Mouse (Mus musculus) activated CD4-positive, CD25-positive, alpha-beta regulatory T cell, adult 4 months (primary cell): ENCODE results near the gene Slc17a7. TPM values are rescaled to one million over a fixed set of nuclear protein-coding genes. Genes with fewer than 3 reads are reported as not detected.
"Not testable (repeated sequence)": the region's sequence is repeated elsewhere in the genome, so short reads cannot be mapped to it uniquely, and the experiment has no call there.

Experiments used
- ATAC-seq: one replicate; pipeline ENCODE4 v1.8.0; 2017
- polyA plus RNA-seq, 2 experiments: library from polyadenylated mRNA; unstranded; fragments of 100-300 nt; shearing (Covaris generic); gene quantifications; one replicate each; pipeline ENCODE4 v1.2.1; 2017

Gene Slc17a7
- polyA plus RNA-seq, 2 experiments from 2014 or later: not detected

DNA sequence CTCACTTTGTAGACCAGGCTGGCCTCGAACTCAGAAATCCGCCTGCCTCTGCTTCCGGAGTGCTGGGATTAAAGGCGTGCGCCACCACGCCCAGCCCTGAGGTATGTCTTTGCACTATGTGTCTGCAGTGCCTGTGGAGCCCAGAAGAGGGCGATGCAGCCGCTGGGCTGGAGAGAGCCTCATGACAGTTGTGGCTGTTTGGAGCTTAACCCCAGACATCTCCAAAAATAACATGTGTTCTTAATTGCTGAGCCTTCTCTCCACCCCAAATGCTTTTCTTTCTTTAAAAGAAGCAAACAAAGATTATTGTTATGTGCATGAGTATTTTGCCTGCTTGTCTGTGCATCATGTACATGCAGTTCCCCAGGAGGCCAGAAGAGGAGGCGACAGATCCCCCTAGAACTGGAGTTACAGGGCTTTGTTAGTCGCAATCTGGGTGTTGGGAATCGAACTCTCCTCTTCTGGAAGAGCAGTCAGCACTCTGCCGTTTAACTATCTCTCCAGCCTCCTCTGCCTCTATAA lies 8.7 kb upstream of the Slc17a7 start:
- ATAC-seq: no peak

DNA sequence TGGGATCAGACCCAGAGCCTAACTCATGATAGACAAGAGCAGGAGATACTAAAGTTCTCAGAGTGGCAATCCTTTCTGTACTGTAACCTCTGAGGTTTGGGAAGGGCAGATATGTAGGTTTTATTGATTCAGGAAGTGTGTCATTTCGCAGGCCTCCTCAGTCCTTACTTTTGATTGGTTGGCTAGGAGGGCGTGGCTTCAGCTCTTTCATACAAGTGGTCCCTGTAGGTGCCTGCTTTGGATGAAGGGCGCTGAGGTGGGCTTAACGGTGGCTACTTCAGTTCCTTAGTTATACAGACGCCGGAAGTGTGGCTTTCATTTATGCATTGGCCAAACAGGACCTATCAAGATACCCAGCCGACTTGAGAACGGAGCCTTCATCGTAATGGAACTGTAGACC lies 8.2 kb upstream of the Slc17a7 start:
- no peak for ATAC-seq

DNA sequence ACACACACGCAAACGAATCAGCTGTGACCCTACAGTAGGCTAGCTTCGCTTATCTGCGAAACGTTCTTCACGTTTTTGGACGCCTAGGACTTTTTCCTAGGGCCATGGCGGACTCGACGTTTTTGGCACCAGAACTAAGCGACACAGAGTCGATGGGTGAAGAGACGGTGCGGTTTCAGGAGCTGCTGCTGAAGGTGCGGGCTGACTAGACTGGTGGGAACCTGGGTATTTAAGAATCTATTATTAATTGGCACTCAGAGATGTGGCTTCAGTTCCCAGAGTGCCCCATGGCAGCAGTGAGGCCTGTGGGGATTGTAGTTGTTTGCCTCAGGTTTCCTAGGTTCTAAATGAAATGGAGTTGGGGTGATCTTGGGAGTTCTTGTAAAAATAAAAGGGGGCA lies 7.5 kb upstream of the Slc17a7 start:
- ATAC-seq: no peak

DNA sequence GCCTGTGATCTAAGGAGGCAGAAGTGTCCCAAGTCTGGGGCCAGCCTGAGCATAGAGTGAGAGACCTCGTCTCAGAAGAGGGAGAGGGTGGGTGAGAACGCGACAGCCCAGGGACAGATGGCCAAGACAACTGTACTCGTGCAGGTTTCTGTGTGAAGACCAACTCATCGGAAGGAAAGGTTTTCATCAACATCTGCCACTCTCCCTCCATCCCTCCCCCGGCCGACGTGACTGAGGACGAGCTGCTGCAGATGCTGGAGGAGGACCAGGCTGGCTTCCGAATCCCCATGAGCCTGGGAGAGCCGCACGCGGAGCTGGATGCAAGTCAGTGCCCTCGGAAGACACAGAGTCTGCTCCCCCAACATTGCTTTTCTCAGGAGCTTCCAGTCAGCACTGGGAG lies 6.3 kb upstream of the Slc17a7 start:
- ATAC-seq: no peak

DNA sequence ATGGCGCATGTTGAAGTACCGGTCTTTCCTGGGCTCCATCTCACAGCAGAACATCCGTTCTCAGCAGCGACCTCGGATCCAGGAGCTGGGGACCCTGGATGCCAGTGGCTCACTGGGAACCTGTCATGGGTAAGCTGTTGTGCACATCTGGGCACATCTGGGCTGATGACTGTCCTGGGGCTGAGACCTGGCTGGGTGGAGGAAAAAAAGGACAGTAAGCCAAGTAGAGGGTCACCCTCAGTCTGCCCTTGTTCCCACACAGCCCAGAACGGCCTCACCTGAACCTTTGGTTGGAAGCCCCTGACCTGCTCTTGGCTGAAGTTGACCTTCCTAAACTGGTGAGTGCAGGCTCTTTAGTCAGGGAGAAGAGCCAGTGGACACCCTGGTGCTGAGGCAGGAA lies 4.8 kb upstream of the Slc17a7 start:
- no peak for ATAC-seq

DNA sequence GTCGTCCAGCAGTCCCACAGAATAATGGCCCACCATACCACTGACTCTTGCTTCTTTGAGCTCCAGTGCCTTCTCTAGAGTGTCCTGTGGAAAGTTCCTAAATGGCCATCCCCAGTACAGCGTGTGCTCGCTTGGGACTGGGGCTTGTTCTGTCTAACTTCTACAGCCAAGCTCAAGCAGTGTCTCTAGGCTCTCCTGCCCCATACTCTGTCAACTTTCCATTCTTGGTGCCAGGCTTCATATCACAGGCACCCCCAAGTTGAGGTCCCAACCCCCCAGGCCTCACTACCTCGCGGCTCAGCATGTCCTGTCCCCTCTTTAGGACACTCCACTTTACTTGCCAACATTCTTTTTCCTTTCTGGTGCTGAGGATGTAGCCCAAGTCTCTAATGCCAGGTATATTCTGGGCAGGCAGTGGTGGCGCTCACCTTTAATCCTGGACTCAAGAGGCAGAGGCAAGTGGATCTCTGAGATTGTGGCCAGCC lies 3.4 kb upstream of the Slc17a7 start:
- ATAC-seq: no peak

DNA sequence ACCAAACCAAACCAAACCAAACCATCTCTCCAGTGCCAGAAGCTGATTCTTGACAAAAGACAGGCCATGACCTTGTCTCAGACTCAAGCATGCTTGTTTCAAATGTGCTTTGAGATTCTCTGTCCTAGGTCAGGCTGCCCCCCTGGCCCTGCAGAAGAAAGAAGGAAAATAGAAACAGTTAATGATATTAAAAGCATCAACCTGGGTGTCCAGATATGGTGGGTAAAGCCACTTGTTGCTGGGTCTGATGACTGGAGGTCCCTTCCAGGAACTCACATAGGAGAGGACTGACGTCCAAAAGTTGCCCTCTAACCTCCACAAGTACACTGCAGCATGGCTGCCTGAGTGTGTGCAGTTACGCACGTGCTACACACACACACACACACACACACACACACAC lies 2.9 kb upstream of the Slc17a7 start:
- no peak for ATAC-seq

DNA sequence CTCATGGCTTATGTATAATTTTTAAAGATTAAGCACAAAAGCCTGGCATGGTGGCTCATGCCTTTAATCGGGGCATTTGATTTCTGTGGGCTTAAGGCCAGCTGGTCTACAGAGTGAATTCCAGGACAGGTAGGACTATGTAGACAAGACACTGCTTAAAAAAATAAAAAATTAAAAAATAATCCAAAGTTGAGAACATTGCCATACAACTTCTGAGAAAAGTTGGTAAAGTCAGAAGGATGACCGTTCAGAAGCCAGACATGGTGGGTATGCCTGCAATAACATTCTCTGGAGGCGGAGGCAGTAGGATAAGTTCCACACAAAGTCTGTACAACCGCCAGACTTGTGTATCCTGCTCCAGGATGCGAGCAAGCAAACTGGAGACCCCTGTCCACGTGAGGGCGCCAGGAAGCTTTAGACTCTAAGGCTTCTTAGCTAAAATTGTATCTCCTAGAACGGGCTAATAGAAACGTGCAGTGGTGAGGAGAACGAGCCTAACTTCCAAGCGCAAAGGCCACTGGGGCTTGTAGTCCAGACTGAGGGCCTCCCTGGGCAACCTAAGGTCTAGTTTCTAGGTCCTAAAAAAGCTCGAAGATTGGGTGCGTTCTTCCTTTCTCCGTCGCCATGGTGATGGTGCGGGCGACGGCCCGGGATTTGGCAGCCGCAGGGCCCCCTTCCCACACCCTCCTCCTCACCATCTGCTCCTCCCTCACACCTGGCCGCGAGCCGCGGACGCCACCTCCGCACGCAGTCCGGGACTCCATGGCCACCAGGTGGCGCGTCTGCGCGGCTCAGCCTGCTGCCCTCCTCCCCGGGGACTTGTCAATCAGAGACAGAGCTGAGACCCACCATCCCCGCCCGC lies 1.9 kb upstream of the Slc17a7 start:
- ATAC-seq: peak; percentile 90

DNA sequence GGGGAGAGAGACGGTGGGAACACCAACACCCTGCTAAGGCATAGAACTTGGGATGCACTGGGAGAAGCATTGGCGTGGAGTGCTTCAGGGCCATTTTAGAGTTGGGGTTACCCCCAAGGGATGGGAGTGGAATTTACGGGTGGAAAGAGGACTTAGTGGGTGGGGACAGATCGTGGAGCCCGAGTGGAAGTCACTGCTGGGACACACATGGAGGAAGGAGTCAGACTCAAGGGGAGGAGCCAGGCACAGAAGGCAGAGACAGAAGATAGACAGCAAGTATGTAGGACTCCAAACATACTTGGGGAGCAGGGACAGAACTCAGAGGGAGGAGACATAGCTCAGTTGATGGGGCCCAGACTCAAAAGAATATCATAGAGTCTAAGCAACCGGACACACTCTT lies 1.2 kb upstream of the Slc17a7 start:
- no peak for ATAC-seq

DNA sequence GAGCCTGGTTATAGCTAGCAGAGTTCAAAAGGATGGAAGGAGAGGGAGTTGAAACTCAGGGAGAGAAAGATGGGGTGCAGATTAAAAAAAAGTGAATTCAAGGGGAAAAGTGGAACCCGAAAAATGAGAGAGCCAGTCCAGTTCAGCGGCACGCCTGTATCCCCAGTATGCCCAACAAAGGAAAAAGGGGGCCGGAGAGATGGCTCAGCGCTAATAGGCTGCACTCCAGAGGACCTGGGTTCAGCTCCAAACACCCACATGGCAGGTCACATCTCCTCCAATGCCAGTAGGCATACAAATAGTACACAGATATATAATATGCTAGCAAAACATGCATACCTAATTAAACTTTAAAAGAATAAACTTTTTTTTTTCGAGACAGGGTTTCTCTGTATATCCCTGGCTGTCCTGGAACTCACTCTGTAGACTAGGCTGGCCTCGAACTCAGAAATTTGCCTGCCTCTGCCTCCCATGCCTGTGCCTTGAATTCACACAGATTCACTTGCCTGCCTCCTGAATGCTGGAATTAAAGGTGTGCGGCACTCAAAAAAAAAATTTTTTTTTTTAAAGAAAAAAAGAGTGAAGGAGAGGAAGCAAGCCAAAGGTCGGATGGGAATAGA lies 643 bp upstream of the Slc17a7 start:
- no peak for ATAC-seq

DNA sequence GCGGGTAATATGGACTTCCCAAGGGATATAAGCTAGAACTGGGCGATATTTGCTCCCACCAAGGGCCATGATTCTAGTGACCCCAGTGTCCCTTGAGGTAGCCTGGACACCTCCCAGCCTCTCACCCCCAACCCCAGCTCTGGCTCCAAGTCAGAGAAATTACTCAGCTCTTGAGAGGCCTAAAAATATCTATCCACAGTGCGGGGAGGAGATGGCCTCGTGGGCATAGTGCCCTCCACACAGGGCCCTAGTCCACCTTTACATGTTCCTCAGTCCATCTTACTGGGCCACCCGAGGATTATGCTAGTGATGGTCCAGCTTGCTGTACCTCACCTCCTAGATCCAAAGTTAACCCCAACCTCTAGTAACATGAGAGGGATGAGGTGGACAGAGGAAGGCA lies 1.1 kb downstream of the Slc17a7 start:
- ATAC-seq: no peak

DNA sequence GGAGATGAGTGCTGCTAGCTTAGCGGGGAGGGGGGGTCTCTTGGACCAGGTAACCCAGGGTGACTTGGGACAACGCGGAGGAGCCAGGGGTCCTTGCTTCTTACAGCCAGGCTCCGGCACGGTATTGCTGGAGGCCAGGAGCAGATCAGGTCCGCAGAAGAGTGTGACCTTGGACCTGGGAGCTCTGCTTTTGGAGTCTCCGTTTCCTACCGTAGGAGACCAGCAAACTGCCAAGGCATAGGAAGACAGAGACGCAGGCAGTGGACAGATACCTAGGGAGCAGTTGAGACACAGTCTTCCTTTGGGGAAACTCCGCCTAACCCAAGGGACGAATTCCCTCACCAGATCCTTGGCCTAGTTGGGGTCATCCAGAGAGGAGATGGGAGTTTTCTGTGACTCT lies 2.0 kb downstream of the Slc17a7 start:
- no peak for ATAC-seq

DNA sequence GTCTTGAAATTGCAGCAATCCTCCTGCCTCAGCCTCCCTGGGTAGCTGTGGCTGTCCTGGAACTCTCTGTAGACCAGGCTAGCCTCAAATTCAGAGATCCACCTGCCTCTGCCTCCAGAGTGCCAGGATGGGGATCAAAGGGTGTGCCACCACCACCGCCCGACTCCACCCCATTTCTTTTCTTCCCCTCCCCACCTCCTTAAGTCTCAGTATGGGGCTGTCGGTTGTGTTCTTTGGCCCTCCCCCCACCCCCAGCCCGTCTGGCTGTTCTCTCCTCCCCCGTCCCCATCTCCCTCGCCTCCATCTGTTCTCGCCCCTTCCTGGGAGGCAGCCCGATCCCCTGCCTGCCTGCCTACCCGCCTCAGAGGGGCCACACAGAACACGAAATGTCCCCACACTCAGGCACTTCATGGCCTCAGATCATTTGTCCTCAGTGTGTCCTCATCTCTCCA lies 3.2 kb downstream of the Slc17a7 start:
- no peak for ATAC-seq

DNA sequence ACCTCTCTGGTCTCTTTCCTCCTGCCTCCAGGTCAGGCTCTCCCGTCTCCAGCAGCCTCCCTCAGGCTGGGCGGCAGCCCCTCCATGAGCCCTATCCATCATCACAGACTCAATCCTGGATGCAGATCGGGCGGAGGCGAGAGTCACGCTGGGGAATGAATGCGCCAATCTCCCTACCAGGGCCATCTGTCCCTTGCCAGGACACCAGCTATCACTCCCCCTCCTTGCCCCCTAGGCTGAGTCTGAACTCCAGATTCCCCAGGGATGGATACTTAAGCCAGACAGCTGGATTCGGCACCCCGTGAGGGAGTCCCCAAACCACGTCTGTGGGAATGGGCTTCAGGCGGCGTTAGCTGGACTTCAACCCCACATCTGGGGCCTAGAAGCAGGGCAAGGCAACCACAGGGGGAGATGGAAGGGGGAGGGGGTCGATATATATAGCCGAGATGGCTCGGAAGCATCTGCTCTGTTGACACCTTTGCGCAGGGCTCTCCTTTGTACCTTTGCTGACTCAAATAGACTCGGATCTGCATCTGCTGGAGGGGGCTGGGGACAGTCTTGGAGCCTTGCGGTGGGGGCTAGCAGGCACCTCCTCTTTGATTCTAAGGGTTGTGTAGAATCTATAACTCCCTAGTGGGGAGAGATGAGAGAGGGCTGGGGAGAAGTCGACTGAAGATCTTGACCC lies 4.2 kb downstream of the Slc17a7 start:
- ATAC-seq: no peak

DNA sequence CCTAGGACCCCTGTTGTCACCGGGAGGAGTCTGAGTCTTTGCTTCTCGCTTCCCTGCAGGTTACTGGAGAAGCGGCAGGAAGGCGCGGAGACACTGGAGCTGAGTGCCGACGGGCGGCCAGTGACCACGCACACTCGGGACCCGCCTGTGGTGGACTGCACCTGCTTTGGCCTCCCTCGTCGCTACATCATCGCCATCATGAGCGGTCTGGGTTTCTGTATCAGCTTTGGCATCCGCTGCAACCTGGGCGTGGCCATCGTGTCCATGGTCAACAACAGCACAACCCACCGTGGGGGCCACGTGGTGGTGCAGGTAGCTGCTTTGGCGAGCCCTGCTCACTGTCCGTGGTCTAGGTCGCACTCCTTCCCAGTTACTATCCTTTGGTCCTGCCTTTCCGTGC lies 4.9 kb downstream of the Slc17a7 start:
- ATAC-seq: no peak

DNA sequence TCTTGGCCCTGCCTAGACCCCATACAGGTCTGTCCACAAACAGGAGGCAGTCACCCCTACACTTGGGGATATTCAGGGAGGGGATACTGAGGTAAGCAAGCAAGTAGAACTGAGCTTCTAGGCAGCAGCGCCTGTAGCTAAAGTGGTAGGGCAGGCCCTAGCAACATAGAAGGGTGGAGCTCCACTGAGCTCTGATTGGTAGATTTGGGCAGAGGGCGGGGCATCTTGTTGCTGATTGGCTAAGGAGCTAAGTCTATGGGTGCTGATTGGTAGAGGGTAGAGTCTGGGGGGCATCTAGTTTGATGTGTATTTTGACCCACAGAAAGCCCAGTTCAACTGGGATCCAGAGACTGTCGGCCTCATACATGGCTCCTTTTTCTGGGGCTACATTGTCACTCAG lies 5.7 kb downstream of the Slc17a7 start:
- no peak for ATAC-seq

DNA sequence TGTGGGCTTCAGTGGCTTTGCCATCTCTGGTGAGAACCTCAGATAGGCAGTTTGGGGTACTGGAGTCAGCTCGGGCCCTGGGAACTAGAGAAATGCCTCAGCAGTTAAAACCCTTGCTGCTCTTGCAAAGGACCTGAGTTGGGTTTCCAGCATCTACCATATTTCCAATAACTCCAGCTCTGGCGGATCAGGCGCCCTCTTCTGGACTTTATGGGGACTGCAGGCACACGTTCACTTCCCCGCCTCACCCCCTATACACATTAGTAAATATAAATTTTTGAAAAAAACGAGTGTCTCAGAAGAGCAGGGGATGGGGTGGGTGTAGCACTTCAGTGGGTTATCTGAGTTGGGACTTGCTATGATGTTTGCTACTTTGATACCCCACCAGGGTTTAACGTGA lies 9.2 kb downstream of the Slc17a7 start:
- no peak for ATAC-seq

DNA sequence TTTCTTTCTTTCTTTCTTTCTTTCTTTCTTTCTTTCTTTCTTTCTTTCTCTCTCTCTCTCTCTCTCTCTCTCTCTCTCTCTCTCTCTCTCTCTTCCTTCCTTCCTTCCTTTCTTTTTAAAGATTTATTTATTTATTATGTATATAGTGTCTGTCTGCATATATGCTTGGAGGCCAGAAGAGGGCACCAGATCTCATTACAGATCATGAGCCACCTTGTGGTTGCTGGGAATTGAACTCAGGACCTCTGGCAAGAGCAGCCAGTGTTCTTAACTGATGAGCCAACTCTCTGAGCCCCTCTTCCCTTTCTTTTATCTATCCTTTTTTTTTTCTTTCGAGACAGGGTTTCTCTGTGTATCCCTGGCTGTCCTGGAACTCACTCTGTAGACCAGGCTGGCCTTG lies 10.0 kb downstream of the Slc17a7 start:
- not testable (repeated sequence) for ATAC-seq

DNA sequence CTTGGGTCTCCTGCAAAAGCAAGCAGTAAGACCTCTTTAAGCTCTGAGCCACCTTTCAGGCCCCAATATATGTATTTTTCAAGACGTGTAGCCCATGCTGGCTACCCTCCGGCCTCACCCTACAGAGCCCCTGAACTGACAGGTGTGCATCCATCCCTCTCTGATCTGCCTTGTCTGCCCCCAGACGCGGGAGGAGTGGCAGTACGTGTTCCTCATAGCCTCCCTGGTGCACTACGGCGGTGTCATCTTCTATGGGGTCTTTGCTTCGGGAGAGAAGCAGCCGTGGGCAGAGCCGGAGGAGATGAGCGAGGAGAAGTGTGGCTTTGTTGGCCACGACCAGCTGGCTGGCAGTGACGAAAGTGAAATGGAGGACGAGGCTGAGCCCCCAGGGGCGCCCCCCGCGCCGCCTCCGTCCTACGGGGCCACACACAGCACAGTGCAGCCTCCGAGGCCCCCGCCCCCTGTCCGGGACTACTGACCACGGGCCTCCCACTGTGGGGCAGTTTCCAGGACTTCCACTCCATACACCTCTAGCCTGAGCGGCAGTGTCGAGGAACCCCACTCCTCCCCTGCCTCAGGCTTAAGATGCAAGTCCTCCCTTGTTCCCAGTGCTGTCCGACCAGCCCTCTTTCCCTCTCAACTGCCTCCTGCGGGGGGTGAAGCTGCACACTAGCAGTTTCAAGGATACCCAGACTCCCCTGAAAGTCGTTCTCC lies 11.0 kb downstream of the Slc17a7 start:
- ATAC-seq: no peak

DNA sequence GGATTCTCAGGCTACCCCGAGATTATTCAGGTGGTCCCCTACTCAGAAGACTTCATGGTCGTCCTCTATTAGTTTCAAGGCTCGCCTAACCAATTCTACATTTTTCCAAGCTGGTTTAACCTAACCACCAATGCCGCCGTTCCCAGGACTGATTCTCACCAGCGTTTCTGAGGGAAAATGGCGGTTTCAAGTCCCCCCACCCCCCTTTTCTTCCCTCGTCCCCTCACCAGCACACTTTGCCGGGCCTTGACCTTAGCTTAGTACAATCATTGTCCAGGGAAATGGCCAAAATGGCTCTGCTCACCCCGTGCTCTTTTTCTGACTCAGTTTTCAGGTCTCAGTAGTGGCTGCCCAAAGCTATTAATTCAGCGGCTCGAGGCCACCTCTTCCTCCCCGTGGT lies 11.6 kb downstream of the Slc17a7 start:
- ATAC-seq: no peak

DNA sequence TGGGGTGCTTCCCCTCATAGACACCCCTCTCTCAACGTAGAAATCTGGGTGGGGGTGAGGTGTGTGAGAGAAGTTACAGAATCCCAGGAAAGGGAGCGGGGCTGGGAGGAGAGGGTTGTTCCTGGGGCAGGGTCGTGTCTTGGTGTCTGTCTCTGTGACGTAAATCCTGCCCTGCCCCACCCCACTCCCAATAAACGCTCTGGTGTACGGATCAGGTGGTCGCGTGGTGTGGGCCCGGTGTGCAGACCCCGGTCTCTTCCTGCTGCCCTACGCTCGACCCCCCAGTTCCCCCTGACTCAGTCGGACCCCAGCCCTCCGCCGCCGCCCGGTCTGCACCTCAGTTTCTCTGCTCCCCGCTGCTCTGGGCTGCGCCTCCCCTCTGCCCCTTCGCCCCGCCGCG lies 12.2 kb downstream of the Slc17a7 start:
- ATAC-seq: no peak

DNA sequence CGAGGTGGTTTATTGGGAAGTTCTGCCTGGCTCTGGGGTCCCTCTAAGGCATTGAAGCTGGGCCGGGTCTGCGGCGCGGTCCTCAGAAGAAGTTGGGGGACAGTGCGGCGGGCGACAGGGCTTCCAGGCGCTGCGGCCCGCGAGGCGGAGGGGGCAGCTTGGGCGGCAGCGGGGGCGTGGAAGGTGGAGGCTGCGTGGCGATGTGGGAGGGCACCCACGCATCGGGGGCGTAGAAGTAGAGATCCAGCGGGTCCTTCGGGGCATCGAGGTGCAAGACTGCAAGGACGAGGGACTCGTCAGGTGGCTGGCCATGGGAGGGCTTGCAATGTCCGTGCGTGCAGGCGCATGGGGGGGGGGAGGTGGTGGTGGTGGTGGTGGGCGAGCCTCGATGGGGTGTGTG lies 12.6 kb downstream of the Slc17a7 start:
- ATAC-seq: no peak

DNA sequence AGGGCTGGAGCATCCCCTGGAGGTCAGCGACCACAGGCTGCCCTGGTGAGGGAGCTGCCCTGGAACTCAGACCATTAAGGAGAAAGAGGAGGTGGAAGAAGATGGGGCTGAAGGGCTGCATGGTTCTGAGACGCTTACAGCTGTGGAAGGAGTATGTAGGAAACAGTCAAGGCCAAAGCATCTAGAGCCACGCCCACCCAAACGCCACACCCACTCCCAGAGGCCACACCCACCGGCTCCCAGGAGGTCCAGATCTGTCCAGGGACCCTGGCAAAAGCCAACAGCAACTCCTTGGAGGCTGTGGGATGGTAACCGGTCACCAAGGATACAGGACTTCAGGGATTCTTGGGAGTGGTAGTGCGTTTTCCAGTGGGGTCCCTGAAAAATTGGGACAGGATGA lies 14.8 kb downstream of the Slc17a7 start:
- ATAC-seq: no peak
